Mouse (Mus musculus) layer of hippocampus, adult 18-20 months (tissue): ENCODE measurements around the gene Tlnrd1. TPM values are rescaled to one million over a fixed set of nuclear protein-coding genes. Genes with fewer than 3 reads are reported as not detected.

Source experiments
- DNase-seq, 2 experiments: peaks; one replicate each; pipeline ENCODE4 v3.0.0; 2022; ENCODE audit warnings: low spot score in 2 of 2
- total RNA-seq, 2 experiments: library from RNA; stranded (reverse); gene quantifications; 2 replicates each; pipeline ENCODE4 v1.2.3; 2021

Gene Tlnrd1
- total RNA-seq, 2 experiments from 2014 or later: 21.5 to 23.9 TPM

DNA sequence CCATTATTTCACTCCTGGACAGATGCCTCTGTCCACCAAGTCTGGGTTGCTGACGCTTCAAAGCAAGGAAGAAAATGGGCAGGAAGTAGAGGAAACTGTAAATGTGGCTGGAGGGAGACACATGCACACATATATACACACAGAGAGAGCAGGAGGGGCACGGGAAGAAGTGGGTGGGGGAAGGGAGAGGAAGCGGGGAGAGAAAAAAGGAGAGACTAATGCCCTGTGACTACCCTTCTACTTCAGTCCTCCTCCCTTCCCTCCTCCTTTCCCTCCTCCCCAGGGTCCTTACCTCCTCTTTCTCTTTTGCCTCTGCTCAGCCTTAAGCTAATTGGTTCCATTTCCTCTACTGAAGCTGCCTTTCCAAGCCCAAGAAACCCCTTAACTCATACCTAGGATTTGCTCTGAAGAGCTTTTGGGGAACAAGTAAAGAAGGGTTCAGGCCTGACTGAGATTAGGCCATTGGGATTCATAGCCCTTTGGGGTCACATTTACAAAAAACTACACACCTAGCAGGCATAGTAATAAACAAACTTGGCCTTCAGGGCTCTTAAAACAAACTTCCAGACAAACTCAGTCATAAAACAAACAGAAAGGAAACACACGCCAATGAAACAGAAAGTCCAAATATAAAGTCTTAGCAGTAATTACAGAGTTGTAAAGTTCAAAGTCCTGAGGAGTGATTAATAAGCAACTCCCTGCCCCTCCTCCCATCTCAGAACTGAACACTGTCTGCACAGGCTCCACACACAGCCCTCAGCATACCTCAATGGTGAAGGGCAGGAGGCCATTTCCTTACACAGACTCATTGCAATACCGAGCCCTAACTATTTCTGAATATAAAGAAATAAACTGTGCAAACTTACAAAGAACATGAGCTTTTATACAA is 36.7 kb downstream of the Tlnrd1 start:
- DNase-seq: no peak

DNA sequence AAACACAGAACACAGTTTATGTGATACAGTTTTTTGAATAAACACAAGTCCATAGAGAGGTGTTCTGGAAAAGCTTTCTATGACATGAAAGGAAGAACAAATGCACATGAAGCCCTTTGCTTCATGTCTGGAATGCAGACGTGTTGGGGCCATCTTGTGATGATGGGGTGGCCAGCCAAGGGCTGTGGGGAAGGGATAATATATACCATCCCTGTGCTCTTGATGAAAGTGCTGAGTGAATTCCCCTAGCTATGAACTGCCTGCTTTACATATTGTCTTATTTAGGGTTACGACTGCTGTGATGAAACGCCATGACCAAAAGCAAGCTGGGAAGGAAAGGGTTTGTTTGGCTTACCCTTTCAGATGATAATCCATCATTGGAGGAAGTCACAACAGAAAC is 39.3 kb downstream of the Tlnrd1 start:
- no peak for DNase-seq

DNA sequence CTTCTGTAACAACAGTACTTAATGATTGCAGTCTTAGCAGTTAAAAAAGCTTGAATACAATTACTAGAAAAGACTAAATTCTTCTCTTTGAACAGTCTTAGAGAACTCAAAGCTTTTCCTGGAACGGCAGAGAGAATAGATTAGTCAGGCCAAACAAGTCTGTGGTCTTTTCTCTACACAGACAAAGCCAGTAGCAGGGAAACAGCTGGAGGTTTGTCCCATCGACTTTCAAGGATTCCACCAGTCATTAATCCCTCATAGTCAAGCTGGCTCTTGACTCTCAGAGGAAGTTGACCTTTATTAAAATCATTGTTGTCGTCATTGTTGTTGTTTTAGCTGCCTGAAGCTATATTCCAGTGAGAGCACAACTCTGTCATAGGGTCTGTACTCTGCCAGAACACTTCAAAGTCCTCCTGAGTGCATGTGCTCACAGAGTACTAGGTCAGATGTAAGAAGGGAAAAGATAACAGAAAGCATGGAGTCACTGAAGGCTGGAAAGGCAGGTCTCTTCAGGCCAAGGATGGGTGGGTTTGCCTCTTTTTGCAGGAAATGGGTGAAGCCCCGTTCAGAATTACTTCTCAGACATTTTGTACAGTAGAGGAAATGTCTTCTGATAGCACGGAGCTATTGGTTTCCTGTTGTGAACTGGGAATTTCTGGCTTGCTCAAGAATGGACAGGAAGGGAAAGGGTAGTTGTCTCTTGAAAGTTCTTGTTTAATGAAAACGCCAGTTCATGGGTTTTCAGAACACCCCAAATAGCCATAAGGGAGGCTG is 41.4 kb downstream of the Tlnrd1 start:
- no peak for DNase-seq

- no peak for DNase-seq
Measured at GRCm38 (mm10) chr7:83840076-83840475, 44.0 kb downstream of the Tlnrd1 start.

- DNase-seq: no peak
Measured at GRCm38 (mm10) chr7:83838525-83839224, 45.4 kb downstream of the Tlnrd1 start.

Other genes with a start within 250 kb of the Tlnrd1 start
- 10 to 100 TPM; 57.5 to 62.0 TPM for gene Il16, start 138.6 kb downstream of the Tlnrd1 start, total RNA-seq
- gene Cfap161, start 89.4 kb downstream of the Tlnrd1 start, total RNA-seq: 1 to 10 TPM; 1.7 to 2.2 TPM
- 10 to 100 TPM; 65.8 to 68.1 TPM for gene Mesd, start 161 bp upstream of the Tlnrd1 start, total RNA-seq
- 10 to 100 TPM; 18.3 to 19.5 TPM for gene Cemip, start 202.2 kb upstream of the Tlnrd1 start, total RNA-seq